Mouse (Mus musculus): ENCODE data around the gene Aldh18a1. TPM values are rescaled to one million over a fixed set of nuclear protein-coding genes. Genes with fewer than 3 reads are reported as not detected.

Gene Aldh18a1
- polyA plus RNA-seq, 1 experiment from 2014 or later: 41.3 TPM

GRCm38 (mm10) chr19:40523431-40524005 is 64.7 kb downstream of the Aldh18a1 start:
- peaks cover 15% of the 10 kb centered on the region for H3K4me1 ChIP-seq (replicated peaks)
- H3K4me2 ChIP-seq: no peak overlapping the region
- no peak for ATAC-seq (replicated peaks; ENCODE audit: insufficient number of reproducible peaks, insufficient read depth, low FRiP score, low read depth)
- 70% methylated on average over 8 of the region's 8 CpGs for WGBS
- H3K9ac ChIP-seq: no peak overlapping the region
- no peak overlapping the region for H3K4me3 ChIP-seq
- no peak overlapping the region for H3K27ac ChIP-seq
- no peaks in the 10 kb centered on the region for H3K36me3 ChIP-seq
- no peaks in the 10 kb centered on the region for H3K27me3 ChIP-seq
- no peaks in the 10 kb centered on the region for H3K9me3 ChIP-seq (replicated peaks)

GRCm38 (mm10) chr19:40520403-40520802 is 67.9 kb downstream of the Aldh18a1 start:
- Histone ChIP-seq H3K27ac (no peak overlapping the region), H3K9me3 (replicated peaks) (no peaks in the 10 kb centered on the region), H3K4me3 (no peak overlapping the region), H3K4me1 (replicated peaks) (peaks cover 8% of the 10 kb centered on the region; the same call in 1 of the 2 replicates), H3K36me3 (no peaks in the 10 kb centered on the region), H3K9ac (no peak overlapping the region), H3K4me2 (no peak overlapping the region), H3K27me3 (no peaks in the 10 kb centered on the region)
- ATAC-seq (replicated peaks; ENCODE audit: insufficient number of reproducible peaks, insufficient read depth, low FRiP score, low read depth): no peak
- 62% methylated on average over 5 of the region's 5 CpGs for WGBS

GRCm38 (mm10) chr19:40518706-40519105 is 69.6 kb downstream of the Aldh18a1 start:
- Histone ChIP-seq H3K9me3 (replicated peaks) (no peaks in the 10 kb centered on the region), H3K4me1 (replicated peaks) (peaks cover 10% of the 10 kb centered on the region; the same call in 1 of the 2 replicates), H3K27ac (no peak overlapping the region), H3K9ac (no peak overlapping the region), H3K36me3 (no peaks in the 10 kb centered on the region), H3K4me2 (no peak overlapping the region), H3K27me3 (no peaks in the 10 kb centered on the region), H3K4me3 (no peak overlapping the region)
- 72% methylated on average over 1 of the region's 1 CpGs for WGBS
- no peak for ATAC-seq (replicated peaks; ENCODE audit: insufficient number of reproducible peaks, insufficient read depth, low FRiP score, low read depth)

- Histone ChIP-seq H3K27ac (no peak overlapping the region), H3K4me1 (replicated peaks) (peaks cover 24% of the 10 kb centered on the region), H3K9me3 (replicated peaks) (no peaks in the 10 kb centered on the region), H3K4me2 (no peak overlapping the region), H3K27me3 (no peaks in the 10 kb centered on the region), H3K4me3 (no peak overlapping the region), H3K36me3 (no peaks in the 10 kb centered on the region), H3K9ac (no peak overlapping the region)
- no peak for ATAC-seq (replicated peaks; ENCODE audit: insufficient number of reproducible peaks, insufficient read depth, low FRiP score, low read depth)
- WGBS: 88% methylated on average over 3 of the region's 3 CpGs
Observed at GRCm38 (mm10) chr19:40515596-40515995, 72.7 kb downstream of the Aldh18a1 start.

GRCm38 (mm10) chr19:40514376-40514775 is 73.9 kb downstream of the Aldh18a1 start:
- no peaks in the 10 kb centered on the region for H3K36me3 ChIP-seq
- no peaks in the 10 kb centered on the region for H3K27me3 ChIP-seq
- H3K9me3 ChIP-seq (replicated peaks): no peaks in the 10 kb centered on the region
- H3K4me3 ChIP-seq: no peak overlapping the region
- H3K27ac ChIP-seq: no peak overlapping the region
- no peak for ATAC-seq (replicated peaks; ENCODE audit: insufficient number of reproducible peaks, insufficient read depth, low FRiP score, low read depth)
- 72% methylated on average over 7 of the region's 7 CpGs for whole genome bisulfite sequencing
- no peak overlapping the region for H3K9ac ChIP-seq
- no peak overlapping the region for H3K4me2 ChIP-seq
- H3K4me1 ChIP-seq (replicated peaks): peaks cover 27% of the 10 kb centered on the region

- peak within 1 kb of the TSS; percentile 89 for H3K4me2 ChIP-seq
- H3K4me3 ChIP-seq: peak within 1 kb of the TSS; percentile 85
- H3K36me3 ChIP-seq: no peaks in the 10 kb centered on the region
- H3K9me3 ChIP-seq (replicated peaks): no peaks in the 10 kb centered on the region
- WGBS: under 1% methylated on average over 51 of the region's 51 CpGs
- H3K4me1 ChIP-seq (replicated peaks): peaks cover 30% of the 10 kb centered on the region
- no peaks in the 10 kb centered on the region for H3K27me3 ChIP-seq
- peak within 1 kb of the TSS; percentile 94 for H3K27ac ChIP-seq
- ATAC-seq (replicated peaks; ENCODE audit: insufficient number of reproducible peaks, insufficient read depth, low FRiP score, low read depth): peak; percentile 98
- peak within 1 kb of the TSS; percentile 92 for H3K9ac ChIP-seq
Observed at GRCm38 (mm10) chr19:40513632-40514078, 74.6 kb downstream of the Aldh18a1 start, which contains the start of gene Sorbs1. Sorbs1 (minus strand) TSS chr19:40513779.

GRCm38 (mm10) chr19:40512500-40513421 is 75.5 kb downstream of the Aldh18a1 start:
- Histone ChIP-seq H3K4me1 (replicated peaks) (peaks cover 30% of the 10 kb centered on the region), H3K4me3 (peak overlapping the region; percentile 85), H3K27me3 (no peaks in the 10 kb centered on the region), H3K4me2 (peak overlapping the region; percentile 89), H3K9ac (peak overlapping the region; percentile 92), H3K36me3 (no peaks in the 10 kb centered on the region), H3K27ac (peak overlapping the region; percentile 94), H3K9me3 (replicated peaks) (no peaks in the 10 kb centered on the region)
- WGBS: under 1% methylated on average over 34 of the region's 34 CpGs
- ATAC-seq (replicated peaks; ENCODE audit: insufficient number of reproducible peaks, insufficient read depth, low FRiP score, low read depth): peak; percentile 31

GRCm38 (mm10) chr19:40511679-40512309 is 76.5 kb downstream of the Aldh18a1 start:
- Histone ChIP-seq H3K4me2 (peak overlapping the region; percentile 89), H3K9ac (peak overlapping the region; percentile 92; the same call in 1 of the 2 replicates), H3K27me3 (no peaks in the 10 kb centered on the region), H3K27ac (peak overlapping the region; percentile 94), H3K36me3 (no peaks in the 10 kb centered on the region), H3K4me1 (replicated peaks) (peaks cover 30% of the 10 kb centered on the region), H3K4me3 (peak overlapping the region; percentile 85), H3K9me3 (replicated peaks) (no peaks in the 10 kb centered on the region)
- WGBS: 9% methylated on average over 5 of the region's 5 CpGs
- 0 out of 2 replicates have a peak, but pooled peaks have one; percentile 5 for ATAC-seq (replicated peaks; ENCODE audit: insufficient number of reproducible peaks, insufficient read depth, low FRiP score, low read depth)

- H3K4me1 ChIP-seq (replicated peaks): peaks cover 30% of the 10 kb centered on the region
- H3K4me3 ChIP-seq: peak overlapping the region; percentile 85
- ATAC-seq (replicated peaks; ENCODE audit: insufficient number of reproducible peaks, insufficient read depth, low FRiP score, low read depth): no peak
- H3K27ac ChIP-seq: peak overlapping the region; percentile 94
- H3K27me3 ChIP-seq: no peaks in the 10 kb centered on the region
- H3K4me2 ChIP-seq: peak overlapping the region; percentile 89
- WGBS: 65% methylated on average over 8 of the region's 8 CpGs
- no peak overlapping the region; the same call in 1 of the 2 replicates for H3K9ac ChIP-seq
- H3K36me3 ChIP-seq: no peaks in the 10 kb centered on the region
- H3K9me3 ChIP-seq (replicated peaks): no peaks in the 10 kb centered on the region
Observed at GRCm38 (mm10) chr19:40511100-40511439, 77.2 kb downstream of the Aldh18a1 start.

GRCm38 (mm10) chr19:40510387-40511099 is 77.7 kb downstream of the Aldh18a1 start:
- Histone ChIP-seq H3K4me2 (peak overlapping the region; percentile 89), H3K27me3 (no peaks in the 10 kb centered on the region), H3K36me3 (no peaks in the 10 kb centered on the region), H3K4me1 (replicated peaks) (peaks cover 30% of the 10 kb centered on the region), H3K27ac (peak overlapping the region; percentile 37; the same call in 1 of the 2 replicates), H3K4me3 (0 out of 2 replicates have a peak overlapping the region, but pooled peaks have one; percentile 85), H3K9me3 (replicated peaks) (no peaks in the 10 kb centered on the region), H3K9ac (peak overlapping the region; percentile 15; the same call in 1 of the 2 replicates)
- no peak for ATAC-seq (replicated peaks; ENCODE audit: insufficient number of reproducible peaks, insufficient read depth, low FRiP score, low read depth)
- WGBS: 62% methylated on average over 13 of the region's 13 CpGs
